ENCODE assay signal across 19 mouse cellular contexts in the genomic region with DNA sequence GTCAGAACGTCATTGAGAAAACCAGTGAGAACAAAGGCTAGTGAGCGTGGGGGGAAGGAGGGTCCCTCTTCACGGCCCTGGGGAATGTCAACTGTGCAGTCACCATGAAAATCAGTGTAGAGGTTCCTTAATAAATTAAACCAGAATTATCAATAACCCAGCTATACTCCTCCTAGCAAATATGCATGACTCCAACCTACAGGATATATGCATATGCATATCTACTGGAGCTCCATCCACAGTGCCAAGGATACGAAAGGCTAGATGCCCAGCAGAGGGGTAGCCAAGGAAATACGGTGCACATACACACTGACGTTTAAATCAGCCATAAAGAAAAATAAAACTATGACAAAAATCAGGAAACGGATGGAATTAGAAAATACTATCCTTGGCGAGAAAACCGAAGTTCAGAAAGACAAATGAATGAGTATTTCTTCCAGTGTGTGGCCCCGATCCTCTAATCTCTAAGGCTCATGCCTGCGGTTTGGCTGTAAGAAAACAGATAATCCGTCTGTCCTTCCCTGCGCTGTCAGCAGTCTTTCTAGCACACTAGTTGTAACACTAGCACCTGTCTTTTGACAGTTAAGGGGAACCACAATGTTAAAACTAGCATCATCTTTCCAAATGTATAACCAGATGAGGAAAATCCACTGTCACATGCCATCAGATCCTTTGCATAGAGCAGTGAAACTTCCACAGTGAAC.
DNase-seq lines count a peak whose midpoint lies in the region; ATAC-seq lines count a peak whose summit lies in the region.
"Had no signal": no experiment of that assay in that cellular context is flagged by ENCODE, and none has a peak within 500 bp of the region (broad histone marks: within the 10 kb centered on the region; RNA-seq: fewer than 3 reads in every experiment).

No protein-coding gene starts in this region.

- ATAC-seq in liver, embryonic 11.5 days (replicated peaks; ENCODE audit: low FRiP score): peak; percentile 81
- peak; percentile 40; the same call in 1 of the 2 replicates for ATAC-seq in liver, embryonic 15.5 days (ENCODE audit: insufficient read depth)
- ATAC-seq in megakaryocyte-erythroid progenitor cell, adult 5-6 weeks (replicated peaks; ENCODE audit: low FRiP score, low TSS enrichment, poor library complexity, severe bottlenecking): peak; percentile 92
- ATAC-seq: forebrain, embryonic 16.5 days; hindbrain, postnatal 0 days had no signal

- WGBS in liver, embryonic 11.5 days: 60% methylated on average over 13 of the region's 13 CpGs
- WGBS in liver, embryonic 15.5 days (ENCODE audit: insufficient replicate concordance): 34% methylated on average over 13 of the region's 13 CpGs

- H3K27me3 ChIP-seq in liver, embryonic 11.5 days (replicated peaks; ENCODE audit: control insufficient read depth, insufficient read depth, low read length): no peaks in the 10 kb centered on the region
- no peaks in the 10 kb centered on the region for H3K27me3 ChIP-seq in liver, embryonic 15.5 days
- H3K27me3 ChIP-seq: embryonic facial prominence, embryonic 13.5 days; forebrain, embryonic 12.5 days; heart, embryonic 13.5 days; hindbrain, embryonic 13.5 days had no signal

- no peak overlapping the region for H3K4me3 ChIP-seq in liver, embryonic 11.5 days (ENCODE audit: low read depth, low read length)
- no peak overlapping the region for H3K4me3 ChIP-seq in liver, embryonic 15.5 days (replicated peaks)
- H3K4me3 ChIP-seq: embryonic facial prominence, embryonic 13.5 days; forebrain, embryonic 12.5 days; heart, embryonic 13.5 days; hindbrain, embryonic 13.5 days had no signal

- no peak overlapping the region for H3K27ac ChIP-seq in liver, embryonic 11.5 days (ENCODE audit: low read depth, low read length)
- no peak overlapping the region for H3K27ac ChIP-seq in liver, embryonic 15.5 days (replicated peaks)
- H3K27ac ChIP-seq: embryonic facial prominence, embryonic 13.5 days; forebrain, embryonic 12.5 days; heart, embryonic 13.5 days; hindbrain, embryonic 13.5 days; hindbrain, postnatal 0 days had no signal

- no peak overlapping the region for H3K9ac ChIP-seq in liver, embryonic 11.5 days (ENCODE audit: low read depth, low read length)
- H3K9ac ChIP-seq in liver, embryonic 15.5 days: no peak overlapping the region
- H3K9ac ChIP-seq: embryonic facial prominence, embryonic 13.5 days; forebrain, embryonic 12.5 days; heart, embryonic 13.5 days; hindbrain, embryonic 13.5 days had no signal

- no peak for DNase-seq in liver, embryonic 11.5 days (ENCODE audit: low spot score)
- DNase-seq in liver: no peak
- peak; percentile 24 for DNase-seq in c-Kit-positive CD71-positive TER-119-negative erythroid progenitor cells, embryonic 14.5 days (ENCODE audit: low read depth)
- no peak for DNase-seq in urinary bladder, adult 18-20 months (ENCODE audit: low spot score in 2 of 2)
- no peak for DNase-seq in right cerebral cortex, adult 2 months (ENCODE audit: low spot score in 2 of 2)
- DNase-seq: adrenal gland, postnatal 10 days; cerebellum, adult 11-12 months; cerebellum, adult 9-10 months; cerebellum, postnatal 25 days; gastrocnemius, postnatal 14 days; heart, postnatal 36 days had no signal

- H3K4me2 ChIP-seq in liver, embryonic 11.5 days: peak overlapping the region; percentile 36
- H3K4me2 ChIP-seq in liver, embryonic 15.5 days: no peak overlapping the region
- H3K4me2 ChIP-seq: embryonic facial prominence, embryonic 13.5 days; forebrain, embryonic 12.5 days; heart, embryonic 13.5 days; hindbrain, embryonic 13.5 days had no signal

- H3K36me3 ChIP-seq in liver, embryonic 11.5 days (ENCODE audit: control insufficient read depth, insufficient read depth, low read length): peaks cover 2% of the 10 kb centered on the region; the same call in 1 of the 2 replicates
- H3K36me3 ChIP-seq in liver, embryonic 15.5 days (replicated peaks): peaks cover 6% of the 10 kb centered on the region; the same call in 1 of the 2 replicates

- H3K4me1 ChIP-seq in liver, embryonic 11.5 days (replicated peaks; ENCODE audit: control insufficient read depth, insufficient read depth, low read length): peaks cover 2% of the 10 kb centered on the region; the same call in 1 of the 2 replicates
- H3K4me1 ChIP-seq in liver, embryonic 15.5 days (replicated peaks): peaks cover 7% of the 10 kb centered on the region; the same call in 1 of the 2 replicates
- H3K4me1 ChIP-seq: embryonic facial prominence, embryonic 13.5 days; forebrain, embryonic 12.5 days; hindbrain, embryonic 13.5 days had no signal

- no peaks in the 10 kb centered on the region for H3K9me3 ChIP-seq in liver, embryonic 11.5 days (ENCODE audit: control insufficient read depth, low read length)
- H3K9me3 ChIP-seq in liver, embryonic 15.5 days (replicated peaks): no peaks in the 10 kb centered on the region
- H3K9me3 ChIP-seq: embryonic facial prominence, embryonic 13.5 days; forebrain, embryonic 12.5 days; heart, embryonic 13.5 days; hindbrain, embryonic 13.5 days had no signal

Comparison
In these comparisons a context has a peak if more than half of its experiments do, and no peak if none do; other contexts are left out.
1. ATAC-seq: peak in every context shown above with its lines; median percentile 92 in megakaryocyte-erythroid progenitor cell, adult 5-6 weeks; 81 in liver, embryonic 11.5 days; 40 in liver, embryonic 15.5 days.